Mouse (Mus musculus): ENCODE data around the gene Tmed6. TPM values are rescaled to one million over a fixed set of nuclear protein-coding genes. Genes with fewer than 3 reads are reported as not detected.

Gene Tmed6
- polyA plus RNA-seq, 1 experiment from 2014 or later: not detected

DNA sequence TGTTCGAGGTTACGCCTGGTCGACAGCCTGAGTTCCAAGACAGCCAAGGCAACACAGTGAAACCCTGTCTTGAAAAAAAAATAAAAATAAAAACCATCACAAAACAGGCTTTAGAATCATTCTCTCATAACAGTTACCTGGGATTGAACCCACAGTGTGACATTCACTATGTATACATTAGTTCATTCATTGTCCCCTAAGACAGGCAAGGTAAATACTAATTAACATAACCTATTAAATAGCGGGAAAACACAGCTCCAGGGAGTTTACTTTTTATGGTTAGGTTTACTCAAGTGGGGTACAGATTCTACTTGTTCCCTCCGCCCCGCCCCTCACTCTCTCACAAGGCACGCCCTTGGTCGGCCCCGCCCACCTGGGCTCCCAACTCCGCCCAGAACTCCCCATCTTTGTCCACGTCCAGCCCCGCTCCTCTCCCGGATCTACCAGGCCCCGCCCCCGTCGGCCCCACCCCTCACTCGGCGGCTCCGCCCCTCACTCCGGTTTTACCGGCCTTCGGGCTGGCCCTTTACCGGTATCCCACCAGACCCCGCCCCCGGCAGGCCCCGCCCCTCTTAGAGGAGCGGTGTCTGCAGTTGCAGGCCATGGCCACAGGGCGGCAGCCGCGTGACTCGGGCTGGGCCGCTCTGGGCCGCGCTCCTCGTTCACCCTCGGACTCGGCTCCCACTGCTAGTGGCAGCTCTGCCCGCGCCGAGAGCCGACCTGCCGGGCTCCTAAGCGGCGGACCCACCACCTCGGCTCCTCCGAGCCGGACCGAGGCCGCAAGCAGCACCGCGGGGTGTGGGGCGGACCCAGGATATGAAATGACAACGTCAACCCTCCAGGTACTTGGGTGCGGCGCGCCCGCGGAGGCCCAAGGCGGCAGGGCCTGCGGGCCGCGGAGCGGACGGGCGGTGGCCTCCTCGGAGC is 34.5 kb downstream of the Tmed6 start, which contains the start of gene Vps4a:
TSS of gene Vps4a (plus strand) at position 573 of the 927 bp plus-strand sequence.
- Histone ChIP-seq H3K27me3 (no peaks in the 10 kb centered on the region), H3K4me3 (peak within 1 kb of the TSS; percentile 99), H3K36me3 (no peaks in the 10 kb centered on the region), H3K9ac (replicated peaks) (peak within 1 kb of the TSS; percentile 98), H3K9me3 (no peaks in the 10 kb centered on the region), H3K4me1 (peaks cover 16% of the 10 kb centered on the region), H3K4me2 (replicated peaks) (peak within 1 kb of the TSS; percentile 70), H3K27ac (replicated peaks) (peak within 1 kb of the TSS; percentile 76)
- peak; percentile 94 for ATAC-seq (ENCODE audit: low FRiP score, low read depth)
- 4% methylated on average over 64 of the region's 66 CpGs for WGBS

DNA sequence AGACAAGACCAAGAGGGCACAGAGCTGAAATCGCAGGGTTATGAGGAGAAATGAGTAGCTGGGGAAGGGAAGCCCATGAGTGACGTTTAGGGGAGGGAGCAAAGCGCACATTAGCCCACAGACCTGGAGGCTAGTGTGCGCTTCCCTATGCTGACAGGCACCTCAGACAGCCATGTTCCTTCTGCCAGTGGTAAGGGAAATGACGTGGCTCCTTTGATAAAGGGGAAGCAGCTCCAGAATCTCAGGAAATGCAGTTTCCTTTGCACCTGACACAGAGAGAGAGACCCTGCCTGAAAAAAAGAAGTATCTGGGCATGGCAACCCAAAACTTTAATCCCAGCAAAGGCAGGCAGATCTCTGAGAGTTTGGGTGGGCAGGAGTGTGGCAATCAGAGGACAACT is 35.4 kb downstream of the Tmed6 start:
- 67% methylated on average over 5 of the region's 5 CpGs for WGBS
- Histone ChIP-seq H3K4me3 (no peak overlapping the region), H3K36me3 (no peaks in the 10 kb centered on the region), H3K27me3 (no peaks in the 10 kb centered on the region), H3K4me1 (peaks cover 16% of the 10 kb centered on the region), H3K9ac (replicated peaks) (no peak overlapping the region), H3K4me2 (replicated peaks) (no peak overlapping the region), H3K27ac (replicated peaks) (no peak overlapping the region), H3K9me3 (no peaks in the 10 kb centered on the region)
- ATAC-seq (ENCODE audit: low FRiP score, low read depth): no peak

- no peak for ATAC-seq (ENCODE audit: low FRiP score, low read depth)
- peaks cover 16% of the 10 kb centered on the region for H3K4me1 ChIP-seq
- H3K4me3 ChIP-seq: no peak overlapping the region
- H3K9me3 ChIP-seq: no peaks in the 10 kb centered on the region
- WGBS: 81% methylated on average over 3 of the region's 3 CpGs
- H3K27me3 ChIP-seq: no peaks in the 10 kb centered on the region
- H3K4me2 ChIP-seq (replicated peaks): no peak overlapping the region
- no peak overlapping the region for H3K9ac ChIP-seq (replicated peaks)
- H3K36me3 ChIP-seq: no peaks in the 10 kb centered on the region
- no peak overlapping the region for H3K27ac ChIP-seq (replicated peaks)
Observed at GRCm38 (mm10) chr8:107029310-107029709, 36.1 kb downstream of the Tmed6 start.

- Histone ChIP-seq H3K9ac (replicated peaks) (no peak overlapping the region), H3K4me3 (no peak overlapping the region), H3K9me3 (no peaks in the 10 kb centered on the region)
Observed at GRCm38 (mm10) chr8:107023479-107023878, 42.0 kb downstream of the Tmed6 start.

GRCm38 (mm10) chr8:107014915-107015314 is 50.5 kb downstream of the Tmed6 start:
- WGBS: 89% methylated on average over 1 of the region's 1 CpGs
- Histone ChIP-seq H3K4me3 (no peak overlapping the region), H3K4me2 (replicated peaks) (no peak overlapping the region), H3K9ac (replicated peaks) (no peak overlapping the region), H3K27ac (replicated peaks) (no peak overlapping the region), H3K27me3 (no peaks in the 10 kb centered on the region), H3K9me3 (no peaks in the 10 kb centered on the region), H3K4me1 (no peaks in the 10 kb centered on the region), H3K36me3 (peaks cover 26% of the 10 kb centered on the region)
- no peak for ATAC-seq (ENCODE audit: low FRiP score, low read depth)

More at GRCm38 (mm10) chr8:107023479-107023878, 42.0 kb downstream of the Tmed6 start:
- Histone ChIP-seq H3K4me2 (replicated peaks) (no peak overlapping the region), H3K27me3 (no peaks in the 10 kb centered on the region), H3K36me3 (no peaks in the 10 kb centered on the region), H3K4me1 (no peaks in the 10 kb centered on the region), H3K27ac (replicated peaks) (no peak overlapping the region)
- 94% methylated on average over 8 of the region's 8 CpGs for WGBS
- ATAC-seq (ENCODE audit: low FRiP score, low read depth): no peak

GRCm38 (mm10) chr8:107012666-107013065 is 52.8 kb downstream of the Tmed6 start:
- peaks cover 29% of the 10 kb centered on the region for H3K36me3 ChIP-seq
- 89% methylated on average over 2 of the region's 2 CpGs for WGBS
- no peak overlapping the region for H3K9ac ChIP-seq (replicated peaks)
- H3K27me3 ChIP-seq: no peaks in the 10 kb centered on the region
- H3K9me3 ChIP-seq: no peaks in the 10 kb centered on the region
- no peak overlapping the region for H3K4me3 ChIP-seq
- H3K4me2 ChIP-seq (replicated peaks): no peak overlapping the region
- no peaks in the 10 kb centered on the region for H3K4me1 ChIP-seq
- no peak for ATAC-seq (ENCODE audit: low FRiP score, low read depth)
- H3K27ac ChIP-seq (replicated peaks): no peak overlapping the region

Small RNA genes lying within 50 kb of the gene (microRNA-seq; reads per million reads assigned to microRNA genes)
- 2.3 reads per million, percentile 2 among the genes with 10 or more reads in this experiment for gene Mir7075

Other genes with a start within 250 kb of the Tmed6 start
- 0.34 and 0.38 TPM in 2 replicates for gene Has3, start 195.4 kb downstream of the Tmed6 start, polyA plus RNA-seq (2016; fragmentation: Nextera tagmentation; extraction: Ambion mirVana)
- gene Utp4, start 172.0 kb downstream of the Tmed6 start, polyA plus RNA-seq (2016; fragmentation: Nextera tagmentation; extraction: Ambion mirVana): 49.7 and 54.2 TPM in 2 replicates
- 9.0 and 12.4 TPM in 2 replicates for gene Sntb2, start 129.9 kb downstream of the Tmed6 start, polyA plus RNA-seq (2016; fragmentation: Nextera tagmentation; extraction: Ambion mirVana)
- 97.4 and 98.1 TPM in 2 replicates for gene Vps4a, start 34.4 kb downstream of the Tmed6 start, polyA plus RNA-seq (2016; fragmentation: Nextera tagmentation; extraction: Ambion mirVana)
- gene Pdf, start 17.0 kb downstream of the Tmed6 start, polyA plus RNA-seq (2016; fragmentation: Nextera tagmentation; extraction: Ambion mirVana): 35.8 and 42.5 TPM in 2 replicates
- 45.8 and 47.7 TPM in 2 replicates for gene Cog8, start 9.0 kb downstream of the Tmed6 start, polyA plus RNA-seq (2016; fragmentation: Nextera tagmentation; extraction: Ambion mirVana)
- 87.2 and 93.1 TPM in 2 replicates for gene Nip7, start 8.8 kb downstream of the Tmed6 start, polyA plus RNA-seq (2016; fragmentation: Nextera tagmentation; extraction: Ambion mirVana)
- gene Terf2, start 30.9 kb upstream of the Tmed6 start, polyA plus RNA-seq (2016; fragmentation: Nextera tagmentation; extraction: Ambion mirVana): 22.5 and 23.1 TPM in 2 replicates
- gene Cyb5b, start 85.0 kb upstream of the Tmed6 start, polyA plus RNA-seq (2016; fragmentation: Nextera tagmentation; extraction: Ambion mirVana): 155 and 156 TPM in 2 replicates
- 14.3 and 15.6 TPM in 2 replicates for gene Nfat5, start 227.8 kb upstream of the Tmed6 start, polyA plus RNA-seq (2016; fragmentation: Nextera tagmentation; extraction: Ambion mirVana)

Measured in midbrain, embryonic 12.5 days (tissue).